Mouse (Mus musculus): ENCODE measurements at regions not wholly inside any gene's neighbourhood (a gene's known extent, or its start where the extent isn't known, plus 50 kb on each side); places are given as distances from the start of the nearest gene placed in this dataset.

GRCm38 (mm10) chr15:17245096-17245495 lies 516.5 kb downstream of the Cdh9 start:
- no peak for DNase-seq (ENCODE audit: low spot score in 2 of 2)

- no peak for DNase-seq (ENCODE audit: low spot score in 2 of 2)
These were observed 560.7 kb downstream of the Cdh9 start for GRCm38 (mm10) chr15:17289221-17289620.

All from right cerebral cortex, adult 2 months (tissue).